Comparison of ENCODE assay signal across 9 mouse cellular contexts in the genomic region with DNA sequence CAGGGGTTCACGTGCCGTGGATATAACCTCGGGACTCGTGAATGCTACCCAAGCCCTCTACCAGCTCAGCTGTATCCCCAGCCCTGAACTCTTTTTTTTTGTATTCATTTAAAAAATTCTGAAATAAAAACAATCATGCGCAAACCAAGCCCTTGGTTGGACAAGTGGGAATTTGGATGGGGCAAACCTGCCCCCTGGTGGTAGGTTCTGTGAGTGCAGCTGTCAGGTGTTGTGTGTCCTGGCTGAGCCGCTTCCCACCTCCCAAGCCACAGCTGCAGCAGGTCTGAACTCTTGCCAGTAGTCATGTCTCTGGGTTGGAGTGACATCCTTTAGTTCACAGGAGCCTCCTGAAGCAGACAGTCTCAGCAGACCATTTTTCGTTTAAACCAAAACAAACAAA. TPM values are rescaled to one million over a fixed set of nuclear protein-coding genes. Genes with fewer than 3 reads are reported as not detected.
A peak's percentile ranks its signal among the peaks of the same experiment; 100 is the strongest.
DNase-seq lines count a peak whose midpoint lies in the region; ATAC-seq and TF ChIP-seq lines count a peak whose summit lies in the region.
"Had no signal": no experiment of that assay in that cellular context is flagged by ENCODE, and none has a peak within 500 bp of the region (broad histone marks: within the 10 kb centered on the region; RNA-seq: fewer than 3 reads in every experiment).

No protein-coding gene starts in this region.

- peaks cover 30% of the 10 kb centered on the region for H3K4me1 ChIP-seq in E14TG2a.4 (replicated peaks; ENCODE audit: low read depth, low read length)
- peaks cover 9% of the 10 kb centered on the region; the same call in 1 of the 2 replicates for H3K4me1 ChIP-seq in lung, postnatal 0 days (ENCODE audit: insufficient read depth, low read depth, low read length)

- TF ChIP-seq CTCF in E14TG2a.4 (conservative IDR thresholded peaks at IDR 0.05; ENCODE audit: low read length), result peak; percentile 31; the same call in 1 of the 2 replicates
- TF ChIP-seq CTCF in gastrocnemius, adult 2 months (IDR thresholded peaks at IDR 0.05), result peak; percentile 90
- TF ChIP-seq CTCF in lung, postnatal 0 days (IDR thresholded peaks at IDR 0.05), result peak; percentile 95

- H3K27ac ChIP-seq in gastrocnemius, adult 2 months, result peak overlapping the region; percentile 41; the same call in 1 of the 2 replicates
- H3K27ac ChIP-seq in lung, postnatal 0 days (ENCODE audit: low read length), result no peak overlapping the region
- H3K27ac ChIP-seq: limb, embryonic 13.5 days had no signal

- H3K27me3 ChIP-seq in E14TG2a.4 (ENCODE audit: insufficient read depth, low read length), result 0 out of 2 replicates have a peak, but pooled peaks cover 7% of the 10 kb centered on the region
- no peaks in the 10 kb centered on the region for H3K27me3 ChIP-seq in lung, postnatal 0 days (replicated peaks; ENCODE audit: insufficient read depth, low read length)

- H3K4me2 ChIP-seq in lung, postnatal 0 days (replicated peaks; ENCODE audit: low read depth, low read length), result no peak overlapping the region
- H3K4me2 ChIP-seq: limb, embryonic 13.5 days had no signal

- DNase-seq in cerebellum, adult 11 months, result peak; percentile 63
- peak; percentile 79 for DNase-seq in c-Kit-positive CD71-positive TER-119-positive erythroid progenitor cells, embryonic 14.5 days (ENCODE audit: low spot score)
- peak; percentile 77 for DNase-seq in gastrocnemius, adult 2 months
- DNase-seq in kidney, postnatal 14 days, result peak; percentile 80
- DNase-seq in lung, postnatal 0 days (ENCODE audit: low spot score), result peak; percentile 80
- peak; percentile 73 for DNase-seq in skeletal muscle tissue, adult 2 months (ENCODE audit: low read depth, low spot score)

- H3K4me3 ChIP-seq in E14TG2a.4 (replicated peaks; ENCODE audit: low read length), result no peak overlapping the region
- H3K4me3 ChIP-seq in gastrocnemius, adult 2 months, result no peak overlapping the region
- H3K4me3 ChIP-seq in lung, postnatal 0 days (ENCODE audit: low read depth, low read length), result no peak overlapping the region
- H3K4me3 ChIP-seq: limb, embryonic 13.5 days had no signal

- H3K36me3 ChIP-seq in E14TG2a.4 (ENCODE audit: insufficient read depth, low read length), result no peaks in the 10 kb centered on the region
- no peaks in the 10 kb centered on the region for H3K36me3 ChIP-seq in lung, postnatal 0 days (ENCODE audit: insufficient read depth, low read length)
- H3K36me3 ChIP-seq: limb, embryonic 13.5 days had no signal

- H3K9me3 ChIP-seq in E14TG2a.4 (ENCODE audit: low read length), result peaks cover 3% of the 10 kb centered on the region; the same call in 1 of the 2 replicates
- no peaks in the 10 kb centered on the region for H3K9me3 ChIP-seq in lung, postnatal 0 days (ENCODE audit: low read length)

- no peak for TF ChIP-seq EP300 in lung, postnatal 0 days (IDR thresholded peaks at IDR 0.05)

- no peak overlapping the region for H3K9ac ChIP-seq in lung, postnatal 0 days (replicated peaks; ENCODE audit: low read depth)
- H3K9ac ChIP-seq: limb, embryonic 13.5 days had no signal

- WGBS in lung, postnatal 0 days, result 19% methylated on average over 7 of the region's 7 CpGs

- ATAC-seq in cerebellum, adult (ENCODE audit: insufficient number of reproducible peaks, low FRiP score, low TSS enrichment), result no peak
- ATAC-seq in lung, postnatal 0 days, result no peak

- intact Hi-C loops in gastrocnemius, adult 2 months (cut with DNase I), result loop anchor here (2.0 to 10.0 kb wide), 3 partner anchors 65 to 257 kb away; a partner anchor contains a TSS

RNA-seq across cellular contexts. Expression of a gene that starts 4.4 kb away (rescaled TPM):
- 1 to 10 TPM; 3.2 TPM for total RNA-seq in gastrocnemius, adult 2 months (2021)
- polyA plus RNA-seq in lung, postnatal 0 days (2015; fragmentation: Nextera tagmentation; extraction: Ambion mirVana), result 9.9 and 10.0 TPM in 2 replicates

RNA-seq across cellular contexts. Expression of a gene that starts 22.9 kb away (rescaled TPM):
- 100 to 1,000 TPM; 250 to 325 TPM for total RNA-seq in gastrocnemius, adult 2 months (2021)
- polyA plus RNA-seq in lung, postnatal 0 days (2015; fragmentation: Nextera tagmentation; extraction: Ambion mirVana), result 0.75 and 1.3 TPM in 2 replicates

RNA-seq across cellular contexts. Expression of a gene that starts 38.2 kb away (rescaled TPM):
- total RNA-seq in gastrocnemius, adult 2 months (2021), result 1 to 10 TPM; 1.7 to 3.1 TPM
- polyA plus RNA-seq in lung, postnatal 0 days (2015; fragmentation: Nextera tagmentation; extraction: Ambion mirVana), result 23.6 and 24.5 TPM in 2 replicates

RNA-seq across cellular contexts. Expression of a gene that starts 45.3 kb away (rescaled TPM):
- not detected for total RNA-seq in gastrocnemius, adult 2 months (2021)
- not detected in 2 replicates for polyA plus RNA-seq in lung, postnatal 0 days (2015; fragmentation: Nextera tagmentation; extraction: Ambion mirVana)
- polyA plus RNA-seq: limb, embryonic 13.5 days had no signal

RNA-seq across cellular contexts. Expression of a gene that starts 46.7 kb away (rescaled TPM):
- total RNA-seq in gastrocnemius, adult 2 months (2021), result 1 to 10 TPM; 4.8 to 6.4 TPM
- polyA plus RNA-seq in lung, postnatal 0 days (2015; fragmentation: Nextera tagmentation; extraction: Ambion mirVana), result 9.0 and 9.2 TPM in 2 replicates

Comparison
In these comparisons a context has a peak if more than half of its experiments do, and no peak if none do; other contexts are left out.
1. CTCF ChIP-seq: peak in every context shown above with its lines; median percentile 95 in lung, postnatal 0 days; 90 in gastrocnemius, adult 2 months; 31 in E14TG2a.4.